Mouse (Mus musculus) heart, postnatal 36 days (tissue): ENCODE results near the gene Ascl3. TPM values are rescaled to one million over a fixed set of nuclear protein-coding genes. Genes with fewer than 3 reads are reported as not detected.

ENCODE experiments used
- total RNA-seq, 2 experiments: library from RNA; stranded (reverse); gene quantifications; 2 replicates each; pipeline ENCODE4 v1.2.3; 2021

Gene Ascl3
- total RNA-seq, 2 experiments from 2014 or later = not detected

Other genes with a start within 250 kb of the Ascl3 start
- under 1 TPM; 0.08 to 0.11 TPM for gene Trim66, start 223.6 kb downstream of the Ascl3 start, total RNA-seq
- 10 to 100 TPM; 95.0 to 97.5 TPM for gene Rpl27a, start 212.6 kb downstream of the Ascl3 start, total RNA-seq
- 10 to 100 TPM; 23.4 to 31.9 TPM for gene St5, start 28.1 kb downstream of the Ascl3 start, total RNA-seq
- gene Akip1, start 28.0 kb downstream of the Ascl3 start, total RNA-seq = 10 to 100 TPM; 11.4 to 16.0 TPM
- not detected for gene BC051019, start 7.9 kb downstream of the Ascl3 start, total RNA-seq
- 10 to 100 TPM; 29.8 to 31.1 TPM for gene Tmem9b, start 21.1 kb upstream of the Ascl3 start, total RNA-seq
- under 1 TPM; 0.08 to 0.47 TPM for gene Nrip3, start 50.3 kb upstream of the Ascl3 start, total RNA-seq
- gene Scube2, start 134.0 kb upstream of the Ascl3 start, total RNA-seq = 10 to 100 TPM; 19.3 to 21.1 TPM
- 100 to 1,000 TPM; 134 to 147 TPM for gene Dennd5a, start 228.7 kb upstream of the Ascl3 start, total RNA-seq